Mouse (Mus musculus) cerebellum, adult 11-12 months (tissue): ENCODE results near the gene Magi1.
"Not testable (repeated sequence)": the region's sequence is repeated elsewhere in the genome, so short reads cannot be mapped to it uniquely, and the experiment has no call there.

Source experiments
- DNase-seq: peaks from one replicate; pipeline ENCODE4 v3.0.0; 2022

Magi1 gene

DNA sequence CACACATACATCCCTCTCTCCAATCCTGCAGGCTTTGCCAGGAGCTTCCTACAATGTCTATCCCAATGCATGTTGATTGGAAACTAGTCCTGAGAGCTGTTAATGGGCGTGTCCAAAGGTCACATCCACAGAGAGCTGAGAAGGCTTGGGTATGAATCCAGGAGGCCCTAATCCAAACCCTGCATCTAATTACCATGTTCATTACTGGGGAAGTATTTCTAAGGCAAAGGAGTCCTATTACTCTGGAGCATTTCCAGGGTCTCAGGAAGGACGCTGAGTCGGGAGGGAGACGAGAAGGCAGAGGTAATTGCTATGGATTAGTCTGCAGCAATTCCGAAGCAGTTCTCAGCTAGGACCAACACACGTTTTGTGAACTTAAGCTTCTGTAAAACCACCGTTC is 240.3 kb downstream of the Magi1 start:
- DNase-seq = no peak

DNA sequence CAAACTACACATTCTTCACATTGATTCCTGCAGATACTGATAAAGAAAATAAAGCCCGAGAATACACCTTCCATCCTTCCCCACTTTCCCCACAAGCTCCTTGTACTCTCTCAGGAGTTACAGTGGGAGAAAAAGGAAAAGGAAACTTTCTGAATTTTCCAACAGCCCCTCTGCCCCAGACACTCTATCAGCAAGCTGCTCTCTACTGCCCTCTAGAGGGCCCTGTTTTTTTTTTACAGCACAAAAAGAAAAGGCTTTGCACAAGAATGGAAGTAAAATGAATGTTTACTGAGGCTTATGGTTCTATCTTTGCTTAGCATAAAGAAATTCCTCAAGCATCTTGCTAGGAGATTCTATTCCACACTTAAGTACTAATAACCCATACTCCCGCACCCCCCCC is 243.6 kb downstream of the Magi1 start:
- DNase-seq = no peak

DNA sequence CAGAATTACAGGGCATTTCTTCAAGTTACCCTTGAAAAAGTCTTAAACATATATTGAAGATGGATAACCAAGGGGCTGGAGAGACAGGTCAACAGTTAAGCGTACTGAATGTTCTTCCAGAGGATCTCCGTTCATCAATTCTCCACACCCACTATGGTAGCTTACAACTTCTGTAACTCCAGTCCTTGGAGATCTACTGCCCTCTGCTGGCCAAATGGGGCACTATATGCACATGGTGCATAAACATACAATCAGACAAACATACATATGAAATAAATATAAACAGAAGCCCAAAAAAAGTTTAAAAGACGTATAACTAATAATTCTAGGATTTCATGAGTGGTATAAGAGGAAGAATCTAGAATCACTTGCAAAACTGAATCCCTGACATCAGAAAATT is 244.8 kb downstream of the Magi1 start:
- DNase-seq = no peak

DNA sequence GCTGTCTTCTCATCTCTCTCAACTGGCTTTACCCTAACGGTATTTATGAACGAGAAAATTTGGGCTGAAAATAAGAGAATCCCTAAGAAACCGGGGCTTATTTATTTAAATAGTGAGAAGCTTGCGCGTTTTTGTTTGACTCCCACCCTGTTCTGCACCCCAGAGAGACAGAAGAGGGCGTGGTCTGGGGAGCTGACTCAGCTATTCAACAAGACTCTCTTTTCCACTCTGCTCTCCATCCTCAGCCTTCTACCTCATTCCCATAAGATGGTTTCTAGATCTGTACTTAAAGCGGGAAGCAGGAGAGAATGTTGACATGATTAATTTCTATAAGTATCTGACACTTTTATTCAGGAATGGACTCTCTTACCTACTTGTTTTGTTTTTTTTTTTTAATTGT is 247.2 kb downstream of the Magi1 start:
- no peak for DNase-seq

DNA sequence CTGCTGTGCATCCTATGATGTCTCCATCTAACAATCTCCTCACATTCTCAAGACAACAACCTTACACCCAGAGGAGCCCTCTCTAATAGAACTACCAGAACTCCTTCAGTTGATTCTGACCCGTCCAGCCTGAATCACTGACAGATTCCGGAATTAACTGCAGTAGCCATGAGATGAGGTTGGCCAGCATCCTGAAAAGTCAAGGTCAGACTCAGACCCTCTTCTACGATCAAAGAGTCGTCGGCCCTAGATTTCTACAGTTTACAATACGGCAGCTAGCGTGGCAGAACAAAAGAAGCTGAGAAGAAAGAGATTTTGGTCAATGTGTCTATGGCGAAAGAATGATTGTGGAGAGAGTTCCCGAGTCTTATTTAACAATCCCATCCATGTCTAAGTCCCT is 257.4 kb downstream of the Magi1 start:
- DNase-seq = no peak

DNA sequence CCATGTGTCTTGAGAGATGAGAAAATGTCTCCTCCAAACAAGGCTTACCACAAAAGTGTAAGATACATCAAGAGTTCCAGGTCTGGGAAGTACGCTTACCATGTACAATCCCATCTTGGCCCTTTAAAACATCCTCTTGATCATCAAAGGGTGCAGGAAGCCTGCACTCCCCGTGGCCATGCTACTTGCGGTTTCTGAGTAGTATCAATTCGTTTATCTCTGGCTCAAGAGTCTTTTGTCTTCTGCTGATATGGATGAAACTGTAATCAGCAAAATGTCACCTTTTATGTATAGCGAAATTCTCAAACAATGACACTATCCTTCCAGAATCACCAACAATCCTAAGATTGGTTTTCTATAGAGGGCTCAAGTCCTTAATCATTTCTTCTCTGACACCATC is 261.3 kb downstream of the Magi1 start:
- DNase-seq = no peak

- no peak for DNase-seq
Observed at GRCm38 (mm10) chr6:94021239-94021962, 262.3 kb downstream of the Magi1 start.

DNA sequence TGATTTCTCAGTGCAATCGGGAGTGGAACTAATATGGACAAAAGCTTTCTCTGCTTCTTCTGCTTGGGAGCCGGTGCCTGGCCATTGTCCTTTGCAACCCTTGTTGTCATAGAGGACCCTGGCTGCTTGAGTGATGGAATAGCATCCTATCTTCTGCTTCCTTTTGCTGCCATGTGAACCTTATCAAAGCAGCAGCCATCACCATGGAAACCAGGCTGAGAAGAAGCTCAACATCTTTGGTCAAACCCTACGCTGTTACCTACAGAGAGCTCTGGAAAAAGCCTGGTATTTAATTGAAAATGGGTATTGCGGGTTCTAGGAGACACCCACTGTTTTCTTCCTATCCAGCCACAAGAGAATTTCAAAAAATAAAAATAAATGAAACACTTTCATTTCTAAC is 263.2 kb downstream of the Magi1 start:
- DNase-seq = no peak

DNA sequence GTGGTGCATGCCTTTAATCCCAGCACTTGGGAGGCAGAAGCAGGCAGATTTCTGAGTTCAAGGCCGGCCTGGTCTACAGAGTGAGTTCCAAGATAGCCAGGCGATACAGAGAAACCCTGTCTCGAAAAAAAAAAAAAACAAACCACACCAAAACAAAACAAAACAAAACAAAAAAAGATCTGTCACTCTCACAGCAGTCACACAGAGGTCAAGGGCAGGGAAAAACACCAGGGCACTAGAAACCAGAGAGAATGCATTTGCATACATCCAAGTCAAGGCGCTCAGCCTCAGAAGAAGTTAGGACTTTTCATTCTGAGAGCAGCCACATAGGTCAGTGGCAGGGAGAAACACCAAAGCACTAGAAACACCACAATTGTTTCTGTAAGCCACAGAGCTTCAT is 263.8 kb downstream of the Magi1 start:
- no peak for DNase-seq

DNA sequence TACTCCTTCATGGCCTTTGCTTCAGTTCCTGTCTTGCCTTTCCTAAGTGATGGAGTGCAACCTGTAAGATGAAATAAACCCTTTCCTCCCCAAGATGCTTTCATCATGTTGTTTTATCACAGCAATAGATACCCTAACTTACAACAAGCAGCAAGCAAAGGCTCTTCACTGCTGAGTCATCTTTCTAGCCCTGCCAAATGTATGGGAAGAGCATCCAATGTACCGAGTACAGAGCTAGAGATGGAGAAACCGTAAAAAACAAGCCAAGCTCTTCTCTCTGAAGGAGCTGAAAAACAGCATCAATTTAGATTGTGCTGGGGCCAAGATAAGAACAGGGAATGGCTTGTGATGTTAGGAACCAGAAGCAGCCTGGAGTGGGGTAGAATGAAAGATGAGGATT is 270.0 kb downstream of the Magi1 start:
- no peak for DNase-seq

- DNase-seq = no peak
Observed at GRCm38 (mm10) chr6:94011947-94012346, 271.8 kb downstream of the Magi1 start.

DNA sequence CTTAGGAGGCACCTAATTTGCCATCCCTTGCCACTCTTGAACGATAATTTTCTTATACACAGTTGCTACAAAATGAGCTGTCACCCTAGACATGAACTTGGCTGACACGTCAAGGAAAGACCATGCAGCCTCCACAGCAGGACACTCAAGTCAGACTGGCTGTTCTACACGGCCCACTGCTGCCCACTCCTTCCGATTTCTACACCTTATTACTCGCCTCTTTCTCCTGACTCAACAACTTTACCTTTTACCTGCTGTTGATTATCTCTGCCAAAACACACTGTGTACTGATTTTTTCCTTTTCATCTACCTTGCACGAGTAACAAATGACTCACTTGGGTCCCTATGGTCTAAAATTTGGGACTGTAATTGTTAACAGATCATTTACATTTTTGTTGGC is 272.2 kb downstream of the Magi1 start:
- no peak for DNase-seq

- DNase-seq = no peak
Observed at GRCm38 (mm10) chr6:94008577-94008976, 275.1 kb downstream of the Magi1 start.

DNA sequence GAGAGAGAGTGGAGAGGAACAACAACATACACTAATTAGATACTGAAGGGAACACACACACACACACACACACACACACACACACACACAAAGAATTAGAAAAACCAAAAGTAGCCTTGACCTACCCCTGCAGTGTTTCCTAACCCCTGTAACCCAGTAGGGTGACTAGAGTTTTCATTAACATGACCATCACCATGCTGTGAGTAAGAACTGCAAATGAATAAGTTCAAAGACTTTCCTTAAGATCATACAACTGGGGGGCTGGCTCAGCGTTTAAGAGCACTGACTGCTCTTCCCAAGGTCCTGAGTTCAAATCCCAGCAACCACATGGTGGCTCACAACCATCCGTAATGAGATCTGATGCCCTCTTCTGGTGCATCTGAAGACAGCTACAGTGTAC is 280.1 kb downstream of the Magi1 start:
- DNase-seq = not testable (repeated sequence)

GRCm38 (mm10) chr6:93996841-93997485 is 286.8 kb downstream of the Magi1 start:
- DNase-seq = no peak

- DNase-seq = no peak
Observed at GRCm38 (mm10) chr6:93987561-93987960, 296.2 kb downstream of the Magi1 start.

- peak; percentile 18 for DNase-seq
Observed at GRCm38 (mm10) chr6:93985111-93985510, 298.6 kb downstream of the Magi1 start.

DNA sequence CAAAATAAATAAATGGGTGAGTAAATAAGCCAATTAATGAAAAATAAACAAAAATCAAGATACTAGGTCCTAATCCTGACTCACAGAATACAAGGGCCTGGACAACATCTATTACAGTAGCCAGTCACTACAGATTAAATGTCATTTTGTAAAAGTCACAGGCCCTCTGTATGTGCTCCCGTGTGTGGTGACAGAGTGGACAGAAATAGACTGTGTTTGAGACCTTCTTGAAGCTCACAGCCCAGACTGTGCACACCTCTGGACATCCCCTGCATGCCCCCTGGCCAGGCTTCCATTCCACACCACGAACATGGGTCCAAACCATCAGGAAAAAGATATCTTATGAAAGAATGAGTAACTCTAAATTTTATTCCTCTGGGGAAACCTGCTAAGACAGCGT is 300.2 kb downstream of the Magi1 start:
- no peak for DNase-seq

DNA sequence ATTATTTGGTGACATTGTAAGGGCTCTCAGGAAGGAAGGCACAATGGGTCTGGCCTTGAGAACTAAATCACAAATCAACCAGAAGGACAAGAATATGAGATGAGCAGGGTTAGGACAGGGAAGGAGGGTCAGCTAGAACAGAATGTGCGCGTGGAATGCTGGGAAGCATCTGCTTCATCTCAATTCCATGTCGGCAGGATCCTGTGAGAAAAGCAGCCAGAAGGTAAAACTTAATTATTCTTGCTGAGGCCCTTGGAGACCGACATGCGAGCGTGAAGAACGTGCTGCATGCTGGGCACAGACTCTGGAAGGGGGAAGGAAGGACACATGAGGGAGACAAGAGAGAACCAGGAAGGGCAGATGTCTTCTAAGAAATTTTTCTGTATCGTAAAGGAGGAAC is 302.5 kb downstream of the Magi1 start:
- peak; percentile 2 for DNase-seq

GRCm38 (mm10) chr6:93979241-93979640 is 304.5 kb downstream of the Magi1 start:
- DNase-seq = no peak

DNA sequence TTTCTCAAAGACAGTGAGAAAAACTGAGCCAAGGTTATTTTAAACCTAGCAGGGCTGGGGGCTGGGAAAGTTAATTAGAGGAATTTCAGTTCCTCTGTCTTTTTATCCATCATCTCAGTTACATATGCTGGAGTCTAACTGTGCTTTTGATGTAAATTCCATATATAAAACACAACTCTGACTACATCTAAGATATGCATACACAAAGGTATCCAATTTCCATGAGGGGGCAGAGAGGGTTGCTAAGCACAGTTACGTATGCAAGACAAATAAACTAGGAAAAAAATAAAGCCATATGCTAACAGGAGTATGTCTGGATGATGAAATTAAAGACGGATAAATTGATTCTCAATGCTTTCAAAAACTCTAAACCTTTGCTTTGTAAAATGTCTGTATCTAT is 315.0 kb downstream of the Magi1 start:
- DNase-seq = no peak

- no peak for DNase-seq
Observed at GRCm38 (mm10) chr6:93962757-93963336, 320.9 kb downstream of the Magi1 start.

- no peak for DNase-seq
Observed at GRCm38 (mm10) chr6:93961782-93962181, 321.9 kb downstream of the Magi1 start.

DNA sequence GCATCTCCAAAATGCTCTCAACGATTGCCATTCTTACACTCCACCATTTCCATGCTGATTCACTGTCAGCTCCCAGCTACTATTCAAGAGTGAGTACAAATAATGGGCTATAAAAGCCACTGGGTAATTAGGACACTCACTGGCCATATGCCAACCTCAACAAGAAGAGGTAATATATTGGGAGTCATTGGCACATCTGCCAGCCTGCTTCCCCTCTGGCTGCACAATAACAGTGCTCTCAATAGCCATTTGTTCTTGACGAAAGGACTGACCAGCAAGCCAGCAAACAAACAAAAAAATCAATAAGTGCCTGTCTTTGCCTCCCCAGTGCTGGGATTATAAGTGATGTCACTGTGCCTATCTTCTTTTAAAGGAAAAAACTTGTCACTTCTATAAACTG is 326.5 kb downstream of the Magi1 start:
- DNase-seq = peak; percentile 10

- DNase-seq = no peak
Observed at GRCm38 (mm10) chr6:93946612-93947011, 337.1 kb downstream of the Magi1 start.
